Mouse (Mus musculus): ENCODE results near the gene Uqcr11.

Gene Uqcr11

GRCm38 (mm10) chr10:80371411-80371966 is 35.1 kb downstream of the Uqcr11 start:
- DNase-seq = peak; percentile 68

GRCm38 (mm10) chr10:80369995-80370747 is 36.5 kb downstream of the Uqcr11 start:
- no peak for DNase-seq

DNA sequence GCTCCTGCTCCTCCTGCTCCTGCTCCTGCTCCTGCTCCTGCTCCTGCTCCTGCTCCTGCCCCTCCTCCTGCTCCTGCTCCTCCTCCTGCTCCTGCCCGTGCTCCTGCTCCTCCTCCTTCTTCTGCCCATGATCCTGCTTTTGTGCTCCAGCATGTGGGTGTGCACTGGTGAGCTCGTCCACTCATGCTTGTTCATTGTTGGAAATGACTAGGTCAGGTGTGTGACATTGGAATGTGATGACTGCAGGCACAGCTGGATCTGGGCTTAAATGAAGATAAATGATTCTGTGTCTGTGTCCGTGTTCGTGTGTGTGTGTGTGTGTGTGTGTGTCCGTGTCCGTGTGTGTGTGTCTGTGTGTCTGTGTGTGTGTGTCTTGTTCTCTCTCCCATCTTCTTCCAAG is 38.2 kb downstream of the Uqcr11 start:
- no peak for DNase-seq

DNA sequence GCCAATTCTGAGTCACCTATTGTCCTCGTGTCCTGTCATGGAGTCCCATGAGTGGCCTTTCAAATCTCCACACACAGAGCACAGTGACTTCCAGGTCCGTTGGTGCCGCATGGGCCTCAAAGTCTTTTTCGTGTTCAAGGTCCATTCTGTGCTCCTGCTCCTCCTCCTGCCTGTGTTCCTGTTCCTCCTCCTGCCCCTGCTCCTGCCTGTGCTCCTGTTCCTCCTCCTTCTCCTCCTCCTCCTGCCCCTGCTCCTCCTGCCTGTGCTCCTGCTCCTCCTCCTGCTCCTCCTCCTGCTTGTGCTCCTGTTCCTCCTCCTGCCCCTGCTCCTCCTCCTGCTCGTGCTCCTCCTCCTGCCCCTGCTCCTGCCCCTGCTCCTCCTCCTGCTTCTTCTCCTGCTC is 38.7 kb downstream of the Uqcr11 start:
- DNase-seq = no peak

- no peak for DNase-seq
Observed at GRCm38 (mm10) chr10:80365736-80366135, 40.9 kb downstream of the Uqcr11 start.

- DNase-seq = no peak
Observed at GRCm38 (mm10) chr10:80363734-80364133, 42.9 kb downstream of the Uqcr11 start.

- DNase-seq = peak; percentile 50
Observed at GRCm38 (mm10) chr10:80357994-80358639, 48.5 kb downstream of the Uqcr11 start.

DNA sequence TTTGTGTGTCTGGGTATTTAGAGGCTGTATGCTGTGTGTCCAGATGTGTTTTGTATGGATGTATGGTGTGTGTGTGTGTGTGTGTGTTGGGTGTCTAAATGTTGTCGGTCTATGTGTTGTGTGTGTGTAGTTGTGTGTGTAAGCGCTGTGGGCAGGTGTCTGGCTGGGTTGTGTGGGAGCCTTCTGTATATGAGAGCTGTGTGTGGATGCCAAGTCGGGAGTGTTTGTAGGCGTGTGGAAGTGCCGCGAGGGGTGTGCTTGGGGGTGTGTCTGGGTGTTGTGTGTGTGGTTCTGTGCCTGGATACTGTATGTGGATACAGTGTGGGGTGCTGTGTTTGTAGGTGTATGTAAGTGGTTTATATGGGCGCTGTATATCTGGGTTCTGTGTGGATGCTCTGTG is 49.3 kb downstream of the Uqcr11 start:
- no peak for DNase-seq

DNA sequence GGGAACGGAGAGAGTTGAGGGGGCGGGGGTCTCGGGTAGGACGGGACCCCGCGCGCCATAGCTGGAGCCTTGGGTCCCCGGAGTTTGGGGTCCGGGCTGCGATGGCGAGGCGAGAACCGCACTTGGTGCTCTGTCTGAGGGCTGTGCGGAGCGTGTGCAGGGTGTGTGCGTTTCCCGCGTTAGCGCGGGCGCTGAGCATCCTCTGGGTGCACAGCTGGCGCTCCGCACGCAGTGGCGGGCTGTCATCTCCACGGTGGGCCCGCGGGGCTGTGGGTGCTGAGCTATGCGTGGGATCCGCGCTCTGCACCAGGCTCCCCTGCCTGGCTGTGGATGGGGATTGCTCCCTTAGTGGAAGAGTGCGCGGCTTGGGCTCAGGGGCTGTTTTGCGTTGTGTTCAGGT is 49.9 kb downstream of the Uqcr11 start:
- no peak for DNase-seq

DNA sequence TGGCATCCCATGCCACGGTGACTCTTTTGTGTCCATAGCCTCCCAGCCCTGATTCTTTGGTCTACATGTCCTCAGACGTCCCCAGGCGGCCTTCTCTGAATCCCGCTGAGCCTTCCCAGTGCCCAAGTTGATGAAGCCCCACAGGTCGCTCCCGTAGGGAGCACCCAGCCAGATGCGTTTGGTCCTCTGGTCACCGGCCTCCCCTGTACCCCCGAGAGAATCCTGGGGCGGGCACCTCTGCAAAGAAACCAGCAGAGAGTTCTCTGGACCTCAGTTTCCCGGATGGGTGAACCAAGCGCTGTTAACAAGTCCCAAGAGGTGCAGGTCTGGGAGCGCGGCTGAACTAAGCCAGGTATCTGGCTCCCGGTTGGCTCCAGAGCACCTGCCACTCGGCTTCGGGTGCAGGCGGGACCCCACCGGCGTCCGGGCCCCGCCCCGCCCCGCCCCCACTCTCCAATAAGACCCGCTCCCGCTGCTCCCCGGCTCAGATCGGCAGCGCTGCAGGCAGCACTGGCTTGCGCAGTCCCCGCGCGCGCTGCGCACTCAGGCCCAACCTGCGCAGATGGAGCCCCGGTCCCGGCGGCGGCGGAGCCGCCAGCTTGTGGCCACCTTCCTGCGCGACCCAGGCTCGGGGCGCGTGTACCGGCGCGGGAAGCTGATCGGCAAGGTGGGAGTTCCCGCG is 50.5 kb downstream of the Uqcr11 start, which contains the start of gene Plk5:
TSS of gene Plk5 (plus strand) at position 459 of the 682 bp plus-strand sequence.
- DNase-seq = no peak

DNA sequence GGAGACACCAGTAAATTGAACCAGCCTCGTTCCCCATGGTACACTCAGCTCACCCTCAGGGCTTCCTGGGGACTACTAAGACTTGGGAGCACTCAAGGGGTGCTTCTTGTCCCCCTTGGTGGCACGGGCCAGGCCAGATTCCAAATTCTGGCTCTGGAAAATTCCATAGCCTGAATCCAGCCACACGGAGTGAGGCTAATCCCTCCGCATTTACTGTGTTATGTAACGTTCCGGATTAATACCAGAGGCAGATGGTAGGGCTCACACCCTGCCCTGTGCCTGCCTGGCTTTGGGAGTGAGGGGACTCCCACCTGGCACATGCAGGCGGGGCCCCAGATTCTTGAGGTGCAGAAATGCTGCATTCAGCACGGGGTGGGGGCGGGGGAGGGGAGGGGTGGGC is 51.2 kb downstream of the Uqcr11 start:
- DNase-seq = no peak

All from kidney, adult 11 months (tissue).